Mouse (Mus musculus): ENCODE measurements around the gene Slc34a1. TPM values are rescaled to one million over a fixed set of nuclear protein-coding genes. Genes with fewer than 3 reads are reported as not detected.

Slc34a1 gene
- polyA plus RNA-seq, 1 experiment from 2014 or later: not detected

DNA sequence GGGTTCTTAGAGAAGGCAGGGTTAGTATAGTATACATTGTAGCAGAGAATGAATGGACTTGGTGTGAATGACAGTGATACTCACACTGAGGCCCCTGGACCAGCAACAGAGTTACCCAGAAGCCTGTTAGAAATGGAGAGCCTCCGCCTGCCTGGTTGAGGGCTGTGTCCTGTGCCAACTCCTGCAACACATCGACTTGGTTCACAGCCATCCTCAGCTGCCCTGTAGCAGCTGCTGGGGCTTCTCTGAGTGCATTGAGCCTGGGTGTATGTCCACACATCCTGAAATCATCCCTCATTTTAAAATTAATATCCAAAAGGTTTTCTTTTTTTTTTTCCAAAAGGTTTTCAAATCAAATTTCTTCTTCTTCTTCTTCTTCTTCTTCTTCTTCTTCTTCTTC, 22.1 kb upstream of the Slc34a1 start:
- H3K4me1 ChIP-seq (replicated peaks): peaks cover 12% of the 10 kb centered on the region
- WGBS (ENCODE audit: insufficient replicate concordance): 58% methylated on average over 2 of the region's 2 CpGs
- no peak overlapping the region for H3K27ac ChIP-seq (replicated peaks)
- 0 out of 2 replicates have a peak, but pooled peaks cover 20% of the 10 kb centered on the region for H3K27me3 ChIP-seq
- ATAC-seq (ENCODE audit: insufficient read depth): no peak
- H3K36me3 ChIP-seq (replicated peaks): no peaks in the 10 kb centered on the region
- no peak overlapping the region for H3K4me2 ChIP-seq
- H3K9me3 ChIP-seq (replicated peaks): no peaks in the 10 kb centered on the region
- H3K9ac ChIP-seq: no peak overlapping the region
- no peak overlapping the region for H3K4me3 ChIP-seq (replicated peaks)

- Histone ChIP-seq H3K4me3 (replicated peaks) (no peak overlapping the region), H3K9me3 (replicated peaks) (no peaks in the 10 kb centered on the region), H3K4me1 (replicated peaks) (no peaks in the 10 kb centered on the region), H3K27ac (replicated peaks) (no peak overlapping the region), H3K36me3 (replicated peaks) (no peaks in the 10 kb centered on the region), H3K27me3 (0 out of 2 replicates have a peak, but pooled peaks cover 7% of the 10 kb centered on the region), H3K9ac (no peak overlapping the region), H3K4me2 (no peak overlapping the region)
- ATAC-seq (ENCODE audit: insufficient read depth): no peak
- WGBS (ENCODE audit: insufficient replicate concordance): 70% methylated on average over 32 of the region's 32 CpGs
Measured at GRCm38 (mm10) chr13:55378907-55379580, 18.9 kb upstream of the Slc34a1 start.

DNA sequence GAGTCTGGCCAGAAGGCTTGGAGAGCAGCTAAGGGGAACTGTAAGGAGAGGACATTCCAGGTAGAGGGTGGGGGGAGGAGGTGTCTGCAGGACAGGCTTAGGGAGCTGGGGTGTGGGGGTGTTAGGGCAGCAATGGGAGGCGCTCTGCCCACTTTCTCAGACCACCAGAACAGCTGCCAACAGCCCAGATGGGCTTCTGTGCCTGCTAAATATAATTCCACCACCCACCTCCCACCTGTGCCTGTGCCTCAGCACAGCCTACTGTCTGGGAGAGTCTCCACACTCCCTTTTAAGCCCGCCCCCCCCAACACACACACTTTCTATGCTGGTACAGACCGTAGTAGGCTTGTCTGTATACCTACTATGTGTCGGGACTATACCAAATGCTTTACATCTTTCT, 16.2 kb upstream of the Slc34a1 start:
- Histone ChIP-seq H3K4me1 (replicated peaks) (no peaks in the 10 kb centered on the region), H3K36me3 (replicated peaks) (0 out of 2 replicates have a peak, but pooled peaks cover 4% of the 10 kb centered on the region), H3K27ac (replicated peaks) (no peak overlapping the region), H3K4me2 (no peak overlapping the region), H3K27me3 (0 out of 2 replicates have a peak, but pooled peaks cover 4% of the 10 kb centered on the region), H3K9me3 (replicated peaks) (no peaks in the 10 kb centered on the region), H3K9ac (no peak overlapping the region), H3K4me3 (replicated peaks) (no peak overlapping the region)
- 68% methylated on average over 4 of the region's 4 CpGs for WGBS (ENCODE audit: insufficient replicate concordance)
- no peak for ATAC-seq (ENCODE audit: insufficient read depth)

- Histone ChIP-seq H3K36me3 (replicated peaks) (no peaks in the 10 kb centered on the region), H3K9ac (no peak overlapping the region), H3K4me2 (no peak overlapping the region), H3K9me3 (replicated peaks) (no peaks in the 10 kb centered on the region), H3K27me3 (peaks cover 4% of the 10 kb centered on the region; the same call in 1 of the 2 replicates), H3K4me1 (replicated peaks) (peaks cover 8% of the 10 kb centered on the region; the same call in 1 of the 2 replicates), H3K27ac (replicated peaks) (peak overlapping the region; percentile 73), H3K4me3 (replicated peaks) (no peak overlapping the region)
- WGBS (ENCODE audit: insufficient replicate concordance): 69% methylated on average over 3 of the region's 3 CpGs
- peak; percentile 27; the same call in 1 of the 2 replicates for ATAC-seq (ENCODE audit: insufficient read depth)
Measured at GRCm38 (mm10) chr13:55390644-55391043, 7.3 kb upstream of the Slc34a1 start.

DNA sequence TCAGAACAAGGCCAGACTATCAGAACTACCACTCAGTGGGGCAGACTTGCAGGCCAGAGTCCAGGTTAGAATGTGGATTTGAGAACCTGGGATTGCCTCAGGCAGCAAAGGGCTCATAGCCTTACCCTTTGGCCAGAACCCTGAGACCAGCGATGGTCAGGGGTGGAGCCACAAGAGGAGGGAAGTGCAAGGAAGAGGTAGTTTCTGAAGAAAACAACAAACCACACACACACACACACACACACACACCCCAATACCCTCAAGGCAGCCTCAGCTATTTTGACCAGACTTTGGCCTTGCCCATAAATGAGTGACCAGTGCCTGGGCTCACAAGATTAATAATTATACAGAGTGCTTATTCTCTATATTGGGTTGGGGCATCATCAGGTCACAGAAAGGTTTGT, 6.4 kb upstream of the Slc34a1 start:
- Histone ChIP-seq H3K27me3 (peaks cover 12% of the 10 kb centered on the region), H3K9ac (no peak overlapping the region), H3K27ac (replicated peaks) (peak overlapping the region; percentile 73), H3K4me3 (replicated peaks) (no peak overlapping the region), H3K36me3 (replicated peaks) (no peaks in the 10 kb centered on the region), H3K4me2 (no peak overlapping the region), H3K9me3 (replicated peaks) (no peaks in the 10 kb centered on the region), H3K4me1 (replicated peaks) (peaks cover 8% of the 10 kb centered on the region; the same call in 1 of the 2 replicates)
- peak; percentile 71 for ATAC-seq (ENCODE audit: insufficient read depth)
- WGBS (ENCODE audit: insufficient replicate concordance): 29% methylated on average over 1 of the region's 1 CpGs

DNA sequence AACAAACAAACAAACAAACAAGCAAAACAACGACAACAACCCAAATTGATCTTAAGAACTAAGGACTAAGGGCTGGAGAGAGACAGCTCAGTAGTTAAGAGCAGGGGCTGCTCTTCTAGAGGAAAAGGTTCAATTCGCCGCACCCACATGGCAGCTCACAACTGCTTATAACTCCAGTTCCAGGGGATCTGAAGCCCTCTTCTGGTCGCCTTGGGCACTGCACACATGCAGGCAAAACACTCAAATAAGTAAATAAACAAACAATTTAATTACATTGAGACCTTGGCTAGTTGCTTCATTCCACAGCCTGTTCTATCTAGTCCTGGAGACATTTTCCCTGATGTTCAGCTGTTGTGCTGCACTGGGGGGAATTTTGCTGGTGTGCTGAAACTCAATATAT, 5.1 kb upstream of the Slc34a1 start:
- no peaks in the 10 kb centered on the region for H3K36me3 ChIP-seq (replicated peaks)
- WGBS (ENCODE audit: insufficient replicate concordance): 51% methylated on average over 4 of the region's 4 CpGs
- H3K4me1 ChIP-seq (replicated peaks): peaks cover 8% of the 10 kb centered on the region; the same call in 1 of the 2 replicates
- H3K4me2 ChIP-seq: no peak overlapping the region
- H3K4me3 ChIP-seq (replicated peaks): no peak overlapping the region
- H3K27me3 ChIP-seq: peaks cover 15% of the 10 kb centered on the region
- ATAC-seq (ENCODE audit: insufficient read depth): no peak
- no peak overlapping the region for H3K27ac ChIP-seq (replicated peaks)
- H3K9ac ChIP-seq: no peak overlapping the region
- no peaks in the 10 kb centered on the region for H3K9me3 ChIP-seq (replicated peaks)

GRCm38 (mm10) chr13:55399300-55400038, 1.5 kb downstream of the Slc34a1 start:
- no peak overlapping the region for H3K9ac ChIP-seq
- peaks cover 69% of the 10 kb centered on the region for H3K27me3 ChIP-seq
- H3K27ac ChIP-seq (replicated peaks): no peak overlapping the region
- H3K4me1 ChIP-seq (replicated peaks): no peaks in the 10 kb centered on the region
- no peak overlapping the region for H3K4me2 ChIP-seq
- WGBS (ENCODE audit: insufficient replicate concordance): 25% methylated on average over 5 of the region's 5 CpGs
- no peaks in the 10 kb centered on the region for H3K36me3 ChIP-seq (replicated peaks)
- H3K4me3 ChIP-seq (replicated peaks): no peak overlapping the region
- ATAC-seq (ENCODE audit: insufficient read depth): no peak
- H3K9me3 ChIP-seq (replicated peaks): no peaks in the 10 kb centered on the region

DNA sequence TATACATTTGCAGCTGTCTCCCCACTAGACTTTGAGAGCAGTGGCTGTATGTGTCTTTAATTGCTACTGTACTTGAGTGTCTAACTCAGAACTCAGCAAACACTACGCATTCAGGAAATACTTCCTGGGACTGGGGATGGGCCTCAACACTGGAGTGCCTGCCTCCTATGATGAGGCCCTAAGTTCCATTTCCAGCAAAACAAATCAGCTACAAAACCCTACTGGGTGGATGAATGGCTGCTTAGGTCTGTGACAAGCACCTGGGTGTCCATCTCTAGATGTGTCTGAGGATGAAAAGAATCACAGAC, 2.0 kb downstream of the Slc34a1 start:
- H3K36me3 ChIP-seq (replicated peaks): no peaks in the 10 kb centered on the region
- no peak overlapping the region for H3K4me2 ChIP-seq
- no peak overlapping the region for H3K27ac ChIP-seq (replicated peaks)
- H3K4me3 ChIP-seq (replicated peaks): no peak overlapping the region
- H3K9ac ChIP-seq: no peak overlapping the region
- H3K4me1 ChIP-seq (replicated peaks): no peaks in the 10 kb centered on the region
- ATAC-seq (ENCODE audit: insufficient read depth): no peak
- H3K9me3 ChIP-seq (replicated peaks): no peaks in the 10 kb centered on the region
- H3K27me3 ChIP-seq: peaks cover 70% of the 10 kb centered on the region
- 64% methylated on average over 1 of the region's 1 CpGs for WGBS (ENCODE audit: insufficient replicate concordance)

GRCm38 (mm10) chr13:55403266-55403665, 5.3 kb downstream of the Slc34a1 start:
- Histone ChIP-seq H3K4me3 (replicated peaks) (no peak overlapping the region), H3K27ac (replicated peaks) (no peak overlapping the region), H3K4me2 (no peak overlapping the region), H3K36me3 (replicated peaks) (no peaks in the 10 kb centered on the region), H3K9ac (no peak overlapping the region), H3K9me3 (replicated peaks) (no peaks in the 10 kb centered on the region), H3K4me1 (replicated peaks) (0 out of 2 replicates have a peak, but pooled peaks cover 3% of the 10 kb centered on the region), H3K27me3 (peaks cover 91% of the 10 kb centered on the region)
- ATAC-seq (ENCODE audit: insufficient read depth): no peak
- WGBS (ENCODE audit: insufficient replicate concordance): 63% methylated on average over 7 of the region's 7 CpGs

DNA sequence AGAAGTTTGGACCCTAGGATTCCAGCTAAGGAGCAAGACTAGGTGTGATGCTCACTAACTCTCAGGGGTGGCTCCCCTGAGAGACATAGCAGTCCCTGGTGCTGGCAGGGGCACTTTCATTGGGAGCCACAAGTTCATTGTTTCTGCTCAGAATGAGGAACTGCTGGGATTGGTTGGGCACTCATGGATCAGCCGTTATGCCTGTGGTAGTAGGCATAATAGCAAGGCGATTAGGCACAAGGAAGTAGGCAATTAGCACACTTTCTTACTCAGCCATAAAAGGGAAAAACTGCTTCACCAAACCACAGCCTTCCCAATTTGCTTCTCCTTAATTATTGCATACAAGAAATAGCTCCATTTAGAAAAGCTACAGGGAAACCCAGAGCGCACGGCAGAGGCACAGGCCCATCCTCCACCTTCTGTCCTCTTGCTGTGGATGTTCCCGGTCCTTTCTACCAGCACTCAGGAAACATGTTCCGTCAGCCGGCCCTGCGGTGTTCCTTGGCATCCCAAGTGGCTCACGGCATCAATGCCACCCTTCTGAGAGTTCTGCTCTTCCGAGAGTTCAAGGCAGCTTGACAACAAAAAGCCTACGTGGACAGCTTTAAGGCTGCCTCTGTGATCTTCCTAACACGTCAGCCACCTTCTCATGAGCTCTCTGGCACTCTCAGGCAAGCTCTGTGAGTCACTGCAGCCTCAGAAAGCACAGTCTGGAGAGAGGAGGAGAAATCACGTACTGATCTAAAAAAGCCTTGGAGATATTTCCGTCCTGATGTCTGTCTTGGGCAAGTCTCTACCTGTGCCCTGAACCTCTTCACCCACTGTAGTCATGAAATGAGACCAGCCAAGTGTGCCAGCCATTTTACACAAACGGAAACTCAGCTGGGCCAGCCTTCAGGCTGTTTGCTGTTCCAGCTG, 6.2 kb downstream of the Slc34a1 start:
- 55% methylated on average over 15 of the region's 15 CpGs for WGBS (ENCODE audit: insufficient replicate concordance)

More for the DNA sequence above, 6.2 kb downstream of the Slc34a1 start:
- Histone ChIP-seq H3K9ac (no peak overlapping the region), H3K4me2 (no peak overlapping the region), H3K36me3 (replicated peaks) (no peaks in the 10 kb centered on the region), H3K27ac (replicated peaks) (no peak overlapping the region), H3K27me3 (peaks cover 93% of the 10 kb centered on the region), H3K4me1 (replicated peaks) (0 out of 2 replicates have a peak, but pooled peaks cover 3% of the 10 kb centered on the region), H3K9me3 (replicated peaks) (no peaks in the 10 kb centered on the region), H3K4me3 (replicated peaks) (no peak overlapping the region)
- ATAC-seq (ENCODE audit: insufficient read depth): no peak
